Mouse (Mus musculus) liver, embryonic 14.5 days (tissue): ENCODE results near the gene Pigk.
A peak's percentile ranks its signal among the peaks of the same experiment; 100 is the strongest.

ENCODE experiments used
- CTCF ChIP-seq: IDR thresholded peaks from 2 replicates; pipeline ENCODE4 v1.5.1; 2016; ENCODE audit warnings: antibody characterized with exemption, low read depth, control low read depth
- EP300 ChIP-seq: IDR thresholded peaks from 2 replicates; pipeline ENCODE4 v1.6.1; 2016; ENCODE audit warnings: antibody characterized with exemption, low read depth

DNA sequence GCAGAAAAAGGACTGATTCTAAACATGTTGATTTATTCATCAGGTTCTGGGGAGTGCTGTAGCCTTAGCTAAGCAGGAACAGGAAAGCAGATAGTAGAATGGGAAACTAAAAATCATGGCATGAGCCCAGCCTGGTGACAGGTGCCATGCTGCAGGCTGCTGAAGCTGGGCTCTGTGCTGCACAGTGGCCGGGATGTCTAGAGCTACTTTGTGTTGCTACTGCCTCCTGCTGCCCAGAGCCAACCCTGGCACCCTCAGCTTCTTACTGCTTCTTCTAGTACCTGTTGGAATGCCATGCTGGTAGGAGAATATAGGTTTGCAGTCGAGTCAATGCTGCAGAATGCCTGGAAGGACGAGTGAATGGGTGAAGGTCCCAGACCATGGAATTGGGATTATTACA lies 8.9 kb downstream of the Pigk start:
- TF ChIP-seq CTCF (peak; percentile 47), EP300 (no peak)
